Mouse (Mus musculus) C2C12 (cell line): Measurements from ENCODE around the gene Fam222b.
"Not testable (repeated sequence)": the region's sequence is repeated elsewhere in the genome, so short reads cannot be mapped to it uniquely, and the experiment has no call there.

Source experiments
- CEBPB ChIP-seq: IDR thresholded peaks from one replicate; pipeline ENCODE4 v1.6.1; 2011; ENCODE audit warnings: low read depth, mild to moderate bottlenecking, control low read depth, moderate library complexity
- CTCF ChIP-seq: IDR thresholded peaks from one replicate; pipeline ENCODE4 v1.5.1; 2011; ENCODE audit not compliant: control insufficient read depth, insufficient read depth, insufficient read length
- MAX ChIP-seq: IDR thresholded peaks from one replicate; pipeline ENCODE4 v1.6.1; 2011; ENCODE audit warnings: mild to moderate bottlenecking, control low read depth
- MYOD1 ChIP-seq: IDR thresholded peaks from one replicate; pipeline ENCODE4 v1.6.1; 2011; ENCODE audit warnings: low read depth; ENCODE audit not compliant: control insufficient read depth, insufficient read length

GRCm38 (mm10) chr11:78184702-78185101 is 90.2 kb downstream of the Fam222b start:
- not testable (repeated sequence) for TF ChIP-seq MYOD1, CTCF, CEBPB, MAX
